Mouse (Mus musculus) A20 (cell line): ENCODE measurements around the gene Tmco3.

Source experiments
- DNase-seq: peaks from one replicate; pipeline ENCODE4 v3.0.0-alpha.2; 2011; ENCODE audit warnings: low read depth, low spot score

The Tmco3 gene

GRCm38 (mm10) chr8:13306309-13306909 lies 18.4 kb downstream of the Tmco3 start:
- DNase-seq = no peak

GRCm38 (mm10) chr8:13306916-13307315 lies 18.9 kb downstream of the Tmco3 start:
- no peak for DNase-seq

- no peak for DNase-seq
These were observed 26.9 kb downstream of the Tmco3 start for GRCm38 (mm10) chr8:13314922-13315321.

GRCm38 (mm10) chr8:13316671-13317070 lies 28.7 kb downstream of the Tmco3 start:
- DNase-seq = no peak

- DNase-seq = peak; percentile 59
These were observed 38.6 kb downstream of the Tmco3 start for GRCm38 (mm10) chr8:13326598-13326997.

- peak; percentile 44 for DNase-seq
These were observed 46.7 kb downstream of the Tmco3 start for GRCm38 (mm10) chr8:13334671-13335070.

GRCm38 (mm10) chr8:13337245-13337644 lies 49.3 kb downstream of the Tmco3 start:
- peak; percentile 80 for DNase-seq

- DNase-seq = peak; percentile 72
These were observed 49.7 kb downstream of the Tmco3 start for GRCm38 (mm10) chr8:13337678-13338077.

GRCm38 (mm10) chr8:13338255-13338860 lies 50.4 kb downstream of the Tmco3 start, which contains the start of gene Tfdp1:
Gene Tfdp1, plus strand, starts transcription at chr8:13338751.
- DNase-seq = peak; percentile 94

GRCm38 (mm10) chr8:13338901-13339645 lies 51.1 kb downstream of the Tmco3 start:
- DNase-seq = peak; percentile 64

- no peak for DNase-seq
These were observed 51.6 kb downstream of the Tmco3 start for GRCm38 (mm10) chr8:13339646-13339990.

GRCm38 (mm10) chr8:13340650-13341049 lies 52.7 kb downstream of the Tmco3 start:
- DNase-seq = no peak

GRCm38 (mm10) chr8:13342340-13342739 lies 54.4 kb downstream of the Tmco3 start:
- no peak for DNase-seq

GRCm38 (mm10) chr8:13343134-13343533 lies 55.1 kb downstream of the Tmco3 start:
- no peak for DNase-seq

GRCm38 (mm10) chr8:13350052-13350451 lies 62.1 kb downstream of the Tmco3 start:
- no peak for DNase-seq

GRCm38 (mm10) chr8:13351593-13351992 lies 63.6 kb downstream of the Tmco3 start:
- DNase-seq = no peak

GRCm38 (mm10) chr8:13352601-13353000 lies 64.6 kb downstream of the Tmco3 start:
- no peak for DNase-seq

- no peak for DNase-seq
These were observed 65.3 kb downstream of the Tmco3 start for GRCm38 (mm10) chr8:13353155-13353833.

GRCm38 (mm10) chr8:13353883-13354282 lies 65.9 kb downstream of the Tmco3 start:
- no peak for DNase-seq

- DNase-seq = no peak
These were observed 68.2 kb downstream of the Tmco3 start for GRCm38 (mm10) chr8:13356221-13356620.

- no peak for DNase-seq
These were observed 68.7 kb downstream of the Tmco3 start for GRCm38 (mm10) chr8:13356681-13357080.

- DNase-seq = no peak
These were observed 72.2 kb downstream of the Tmco3 start for GRCm38 (mm10) chr8:13360213-13360612.
